Mouse (Mus musculus): Measurements from ENCODE around the gene Prim2. TPM values are rescaled to one million over a fixed set of nuclear protein-coding genes. Genes with fewer than 3 reads are reported as not detected.

Prim2 gene
- polyA plus RNA-seq, 1 experiment from 2014 or later = 62.7 TPM

DNA sequence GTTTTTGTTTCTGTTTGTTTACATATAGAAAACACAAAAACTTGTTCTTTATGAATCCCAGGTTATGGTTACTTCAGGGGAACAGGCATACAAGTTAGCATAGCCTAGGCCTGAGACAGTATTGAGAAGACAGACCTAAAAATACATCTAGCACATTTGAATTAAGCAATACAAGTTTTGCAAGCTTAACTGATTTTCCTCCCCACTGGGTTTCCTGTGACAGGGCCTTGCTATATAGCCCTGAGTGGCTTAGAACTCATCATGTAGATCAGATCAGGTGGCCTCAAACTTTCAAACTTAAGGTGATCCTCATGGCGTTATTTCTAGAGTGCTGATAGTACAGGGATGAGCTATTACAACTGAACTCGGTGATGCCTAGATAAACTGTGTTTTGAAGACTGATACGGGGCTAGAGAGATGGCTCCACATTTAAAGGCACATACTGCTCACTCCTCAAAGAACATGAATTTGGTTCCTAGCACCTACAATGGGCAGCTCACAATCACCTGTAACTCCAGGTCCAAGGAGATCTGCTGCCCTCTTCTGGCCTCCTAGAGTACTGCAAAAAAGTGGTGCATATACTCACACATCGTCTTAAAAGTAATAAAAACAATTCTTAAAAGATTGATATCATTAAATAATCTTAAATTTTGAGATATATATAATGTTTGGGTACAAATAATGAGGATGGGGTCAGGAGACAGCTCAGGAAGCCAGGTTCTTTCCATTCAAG lies 133.2 kb downstream of the Prim2 start:
- 93% methylated on average over 4 of the region's 4 CpGs for WGBS
- Histone ChIP-seq H3K4me3 (ENCODE audit: low read depth, low read length) (no peak overlapping the region), H3K9ac (ENCODE audit: low read depth, low read length) (no peak overlapping the region), H3K27ac (ENCODE audit: low read depth, low read length) (no peak overlapping the region), H3K9me3 (ENCODE audit: control insufficient read depth, low read length) (no peaks in the 10 kb centered on the region; the same call in 1 of the 2 replicates), H3K36me3 (ENCODE audit: control insufficient read depth, insufficient read depth, low read length) (peaks cover 8% of the 10 kb centered on the region; the same call in 1 of the 2 replicates), H3K4me1 (replicated peaks; ENCODE audit: control insufficient read depth, insufficient read depth, low read length) (no peaks in the 10 kb centered on the region), H3K27me3 (replicated peaks; ENCODE audit: control insufficient read depth, insufficient read depth, low read length) (no peaks in the 10 kb centered on the region), H3K4me2 (no peak overlapping the region)
- DNase-seq (ENCODE audit: low spot score) (no peak), ATAC-seq (replicated peaks; ENCODE audit: low FRiP score) (no peak)

GRCm38 (mm10) chr1:33535140-33535686 lies 134.4 kb downstream of the Prim2 start:
- Histone ChIP-seq H3K4me2 (no peak overlapping the region), H3K9ac (ENCODE audit: low read depth, low read length) (no peak overlapping the region), H3K27me3 (replicated peaks; ENCODE audit: control insufficient read depth, insufficient read depth, low read length) (no peaks in the 10 kb centered on the region), H3K9me3 (ENCODE audit: control insufficient read depth, low read length) (no peaks in the 10 kb centered on the region; the same call in 1 of the 2 replicates), H3K36me3 (ENCODE audit: control insufficient read depth, insufficient read depth, low read length) (peaks cover 8% of the 10 kb centered on the region; the same call in 1 of the 2 replicates), H3K27ac (ENCODE audit: low read depth, low read length) (no peak overlapping the region), H3K4me1 (replicated peaks; ENCODE audit: control insufficient read depth, insufficient read depth, low read length) (no peaks in the 10 kb centered on the region), H3K4me3 (ENCODE audit: low read depth, low read length) (no peak overlapping the region)
- 81% methylated on average over 2 of the region's 2 CpGs for WGBS
- no peak for ATAC-seq (replicated peaks; ENCODE audit: low FRiP score)
- DNase-seq (ENCODE audit: low spot score) = no peak

DNA sequence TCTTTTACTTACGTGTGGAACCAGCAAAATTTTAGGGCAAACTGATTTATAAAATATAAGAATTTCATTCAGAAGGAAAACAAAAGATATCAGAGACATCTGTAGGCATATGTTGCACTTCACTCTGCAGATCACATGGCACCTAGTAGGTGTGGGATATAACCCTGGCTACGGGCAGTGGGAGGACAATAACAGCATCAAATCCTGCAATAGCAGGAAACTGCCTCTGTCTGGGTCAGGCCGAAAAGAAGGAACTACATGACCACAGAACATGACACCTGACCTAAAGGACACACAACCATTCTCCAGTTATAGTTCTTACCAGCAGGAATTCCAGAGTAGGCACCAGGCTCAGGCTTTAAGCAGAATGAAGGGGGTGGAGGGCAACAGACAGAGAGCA lies 137.7 kb downstream of the Prim2 start:
- Histone ChIP-seq H3K4me1 (replicated peaks; ENCODE audit: control insufficient read depth, insufficient read depth, low read length) (no peaks in the 10 kb centered on the region), H3K27me3 (replicated peaks; ENCODE audit: control insufficient read depth, insufficient read depth, low read length) (no peaks in the 10 kb centered on the region), H3K36me3 (ENCODE audit: control insufficient read depth, insufficient read depth, low read length) (peaks cover 4% of the 10 kb centered on the region; the same call in 1 of the 2 replicates), H3K27ac (ENCODE audit: low read depth, low read length) (no peak overlapping the region), H3K4me2 (no peak overlapping the region), H3K9ac (ENCODE audit: low read depth, low read length) (no peak overlapping the region), H3K4me3 (ENCODE audit: low read depth, low read length) (no peak overlapping the region), H3K9me3 (ENCODE audit: control insufficient read depth, low read length) (no peaks in the 10 kb centered on the region; the same call in 1 of the 2 replicates)
- WGBS = 66% methylated on average over 3 of the region's 3 CpGs
- no peak for DNase-seq (ENCODE audit: low spot score)
- ATAC-seq (replicated peaks; ENCODE audit: low FRiP score) = no peak

GRCm38 (mm10) chr1:33531097-33531856 lies 138.3 kb downstream of the Prim2 start:
- Histone ChIP-seq H3K9me3 (ENCODE audit: control insufficient read depth, low read length) (no peaks in the 10 kb centered on the region), H3K27ac (ENCODE audit: low read depth, low read length) (no peak overlapping the region), H3K9ac (ENCODE audit: low read depth, low read length) (no peak overlapping the region), H3K4me1 (replicated peaks; ENCODE audit: control insufficient read depth, insufficient read depth, low read length) (no peaks in the 10 kb centered on the region), H3K36me3 (ENCODE audit: control insufficient read depth, insufficient read depth, low read length) (no peaks in the 10 kb centered on the region), H3K4me2 (no peak overlapping the region), H3K4me3 (ENCODE audit: low read depth, low read length) (no peak overlapping the region), H3K27me3 (replicated peaks; ENCODE audit: control insufficient read depth, insufficient read depth, low read length) (no peaks in the 10 kb centered on the region)
- DNase-seq (ENCODE audit: low spot score) = no peak
- 85% methylated on average over 5 of the region's 5 CpGs for WGBS
- ATAC-seq (replicated peaks; ENCODE audit: low FRiP score) = peak; percentile 75

DNA sequence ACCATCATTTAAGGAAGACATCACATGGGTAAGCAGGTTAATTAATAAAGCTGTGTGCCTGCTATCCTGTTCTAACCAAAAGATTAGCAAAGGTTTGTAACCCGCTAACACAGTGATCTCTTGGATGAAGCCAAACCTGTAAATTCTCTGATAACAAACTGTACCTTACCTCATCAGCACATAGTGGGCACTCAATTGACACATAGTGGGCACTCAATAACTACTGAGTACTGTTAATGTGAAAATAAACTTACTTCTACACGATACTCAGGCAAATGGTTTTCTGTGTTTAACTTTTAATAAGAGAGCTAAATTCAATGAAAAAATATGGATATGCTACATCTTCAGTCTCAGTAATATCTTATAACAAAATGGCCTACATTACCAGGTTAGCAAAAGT lies 139.1 kb downstream of the Prim2 start:
- H3K4me2 ChIP-seq = no peak overlapping the region
- H3K9ac ChIP-seq (ENCODE audit: low read depth, low read length) = no peak overlapping the region
- DNase-seq (ENCODE audit: low spot score) = no peak
- no peaks in the 10 kb centered on the region for H3K36me3 ChIP-seq (ENCODE audit: control insufficient read depth, insufficient read depth, low read length)
- WGBS = 91% methylated on average over 2 of the region's 2 CpGs
- H3K4me3 ChIP-seq (ENCODE audit: low read depth, low read length) = no peak overlapping the region
- ATAC-seq (replicated peaks; ENCODE audit: low FRiP score) = no peak
- no peak overlapping the region for H3K27ac ChIP-seq (ENCODE audit: low read depth, low read length)
- H3K27me3 ChIP-seq (replicated peaks; ENCODE audit: control insufficient read depth, insufficient read depth, low read length) = no peaks in the 10 kb centered on the region
- no peaks in the 10 kb centered on the region for H3K4me1 ChIP-seq (replicated peaks; ENCODE audit: control insufficient read depth, insufficient read depth, low read length)
- no peaks in the 10 kb centered on the region for H3K9me3 ChIP-seq (ENCODE audit: control insufficient read depth, low read length)

DNA sequence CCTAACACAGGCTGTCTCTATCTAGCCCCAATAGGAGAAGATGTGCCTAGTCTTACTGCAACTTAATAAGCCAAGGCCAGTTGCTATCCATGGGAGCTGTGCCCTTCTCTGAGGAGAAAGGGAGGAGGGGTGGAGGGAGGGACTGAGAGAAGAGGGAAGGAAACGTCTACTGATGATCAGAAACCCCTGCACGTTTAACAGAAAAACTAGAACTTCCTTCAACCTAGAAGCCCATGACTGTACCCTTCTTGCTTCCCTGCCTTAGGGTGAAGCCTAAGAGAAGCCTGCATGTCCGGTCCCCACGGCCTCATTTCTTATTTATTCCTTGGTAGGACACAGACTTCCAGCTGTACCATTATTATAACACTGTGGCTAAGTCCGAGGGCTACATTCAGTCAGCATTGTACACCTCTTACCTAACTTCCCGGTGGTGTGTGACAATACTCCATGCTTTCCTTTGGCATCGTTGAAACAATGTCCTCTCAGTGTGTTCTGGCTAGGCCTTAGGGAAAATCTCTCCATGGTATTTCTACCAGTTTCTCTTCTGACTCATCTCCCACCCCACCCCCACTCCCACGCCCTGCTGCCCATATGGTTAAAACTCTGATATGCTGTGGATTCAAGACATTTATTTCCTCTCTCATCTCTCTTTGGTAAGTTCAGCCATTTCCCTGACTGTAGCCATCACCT lies 139.9 kb downstream of the Prim2 start:
- no peak for ATAC-seq (replicated peaks; ENCODE audit: low FRiP score)
- no peak overlapping the region for H3K27ac ChIP-seq (ENCODE audit: low read depth, low read length)
- DNase-seq (ENCODE audit: low spot score) = no peak
- no peak overlapping the region for H3K9ac ChIP-seq (ENCODE audit: low read depth, low read length)
- no peaks in the 10 kb centered on the region for H3K4me1 ChIP-seq (replicated peaks; ENCODE audit: control insufficient read depth, insufficient read depth, low read length)
- WGBS = 76% methylated on average over 8 of the region's 8 CpGs
- H3K27me3 ChIP-seq (replicated peaks; ENCODE audit: control insufficient read depth, insufficient read depth, low read length) = no peaks in the 10 kb centered on the region
- H3K9me3 ChIP-seq (ENCODE audit: control insufficient read depth, low read length) = no peaks in the 10 kb centered on the region
- no peaks in the 10 kb centered on the region for H3K36me3 ChIP-seq (ENCODE audit: control insufficient read depth, insufficient read depth, low read length)
- no peak overlapping the region for H3K4me3 ChIP-seq (ENCODE audit: low read depth, low read length)
- no peak overlapping the region for H3K4me2 ChIP-seq

DNA sequence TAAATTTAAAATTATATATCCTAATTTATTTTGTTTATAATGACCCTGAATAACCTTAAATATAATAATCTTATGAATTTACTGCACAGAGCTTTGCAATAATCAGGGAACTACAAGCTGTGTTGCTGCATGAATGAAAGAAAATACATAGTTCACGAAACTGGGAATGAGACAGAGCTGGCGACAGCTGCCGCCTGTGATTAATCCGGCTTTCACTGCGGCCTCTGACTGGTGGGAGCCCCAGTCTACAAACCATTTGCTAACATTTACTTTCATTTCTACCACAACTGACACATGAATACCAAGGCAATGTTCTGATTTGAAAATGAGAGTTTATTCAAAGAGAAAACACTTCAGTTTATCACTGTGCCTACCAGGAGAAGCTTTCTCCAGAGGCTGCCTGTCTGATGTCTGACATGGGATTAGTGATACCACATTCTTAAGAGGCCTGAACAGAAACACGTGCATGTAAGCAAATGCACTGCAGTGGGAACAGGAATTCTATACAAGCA lies 142.2 kb downstream of the Prim2 start:
- Histone ChIP-seq H3K9me3 (ENCODE audit: control insufficient read depth, low read length) (no peaks in the 10 kb centered on the region), H3K4me3 (ENCODE audit: low read depth, low read length) (no peak overlapping the region), H3K27ac (ENCODE audit: low read depth, low read length) (no peak overlapping the region), H3K4me1 (replicated peaks; ENCODE audit: control insufficient read depth, insufficient read depth, low read length) (no peaks in the 10 kb centered on the region), H3K27me3 (replicated peaks; ENCODE audit: control insufficient read depth, insufficient read depth, low read length) (no peaks in the 10 kb centered on the region), H3K9ac (ENCODE audit: low read depth, low read length) (no peak overlapping the region), H3K36me3 (ENCODE audit: control insufficient read depth, insufficient read depth, low read length) (no peaks in the 10 kb centered on the region), H3K4me2 (no peak overlapping the region)
- 78% methylated on average over 6 of the region's 6 CpGs for WGBS
- DNase-seq (ENCODE audit: low spot score) = no peak
- no peak for ATAC-seq (replicated peaks; ENCODE audit: low FRiP score)

- Histone ChIP-seq H3K9me3 (ENCODE audit: control insufficient read depth, low read length) (no peaks in the 10 kb centered on the region), H3K27ac (ENCODE audit: low read depth, low read length) (no peak overlapping the region), H3K9ac (ENCODE audit: low read depth, low read length) (no peak overlapping the region), H3K27me3 (replicated peaks; ENCODE audit: control insufficient read depth, insufficient read depth, low read length) (no peaks in the 10 kb centered on the region), H3K36me3 (ENCODE audit: control insufficient read depth, insufficient read depth, low read length) (no peaks in the 10 kb centered on the region), H3K4me3 (ENCODE audit: low read depth, low read length) (no peak overlapping the region), H3K4me1 (replicated peaks; ENCODE audit: control insufficient read depth, insufficient read depth, low read length) (no peaks in the 10 kb centered on the region), H3K4me2 (no peak overlapping the region)
- ATAC-seq (replicated peaks; ENCODE audit: low FRiP score) (no peak), DNase-seq (ENCODE audit: low spot score) (no peak)
- WGBS = 95% methylated on average over 5 of the region's 5 CpGs
Observed at GRCm38 (mm10) chr1:33523223-33523622, 146.4 kb downstream of the Prim2 start.
